Mouse (Mus musculus) olfactory bulb, adult 2 months (tissue): ENCODE data around the gene Ttc34.

Experiments used
- CTCF ChIP-seq: fragments of 200-500 bp; IDR thresholded peaks from 2 replicates; pipeline ENCODE4 v1.5.1; 2012; ENCODE audit warnings: low read depth, mild to moderate bottlenecking, low read length, moderate library complexity; ENCODE audit not compliant: insufficient read depth
- POLR2A ChIP-seq: fragments of 200-500 bp; IDR thresholded peaks from 2 replicates; pipeline ENCODE4 v1.6.1; 2012; ENCODE audit warnings: mild to moderate bottlenecking, low read depth, low read length, moderate library complexity; ENCODE audit not compliant: insufficient read depth

GRCm38 (mm10) chr4:154836183-154836915 lies 910 bp upstream of the Ttc34 start:
- TF ChIP-seq CTCF (no peak), POLR2A (no peak)
